Mouse (Mus musculus) adrenal gland, postnatal 36 days (tissue): ENCODE measurements around the gene Colgalt2. TPM values are rescaled to one million over a fixed set of nuclear protein-coding genes. Genes with fewer than 3 reads are reported as not detected.
A peak's percentile ranks its signal among the peaks of the same experiment; 100 is the strongest.

Experiments
- DNase-seq, 2 experiments: peaks; one replicate each; pipeline ENCODE4 v3.0.0; 2021; ENCODE audit warnings: mixed read lengths in 1 of 2
- total RNA-seq, 2 experiments: library from RNA; stranded (reverse); gene quantifications; 2 replicates each; pipeline ENCODE4 v1.2.3; 2021

Colgalt2 gene
- total RNA-seq, 2 experiments from 2014 or later: 2.9 to 3.5 TPM

- peak; percentile 83 to 87 for DNase-seq
Observed at GRCm38 (mm10) chr1:152536416-152537018, 136.9 kb downstream of the Colgalt2 start.

DNA sequence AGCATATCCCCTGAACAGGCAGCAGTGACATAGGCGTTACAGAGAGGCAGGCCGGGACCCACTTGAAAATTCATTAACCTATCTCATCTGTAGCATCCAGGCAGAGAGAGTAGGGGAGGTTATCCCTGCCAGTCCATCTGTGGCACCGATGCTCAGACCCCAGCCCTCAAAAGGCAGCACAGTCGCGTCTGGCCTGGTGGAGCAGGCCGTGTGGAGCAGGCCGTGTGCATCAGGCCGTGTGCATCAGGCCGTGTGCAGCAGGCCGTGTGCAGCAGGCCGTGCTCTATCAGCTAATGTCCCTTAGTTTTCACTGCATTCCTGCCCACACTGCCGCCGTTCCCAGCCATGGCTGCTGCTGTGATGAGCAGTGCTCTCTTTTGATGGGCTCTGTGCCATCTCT lies 137.6 kb downstream of the Colgalt2 start:
- DNase-seq: no peak

GRCm38 (mm10) chr1:152538817-152539216 lies 139.2 kb downstream of the Colgalt2 start:
- DNase-seq: no peak

- DNase-seq: no peak
Observed at GRCm38 (mm10) chr1:152540304-152540887, 140.8 kb downstream of the Colgalt2 start.

- DNase-seq: no peak
Observed at GRCm38 (mm10) chr1:152542747-152543378, 143.2 kb downstream of the Colgalt2 start.

DNA sequence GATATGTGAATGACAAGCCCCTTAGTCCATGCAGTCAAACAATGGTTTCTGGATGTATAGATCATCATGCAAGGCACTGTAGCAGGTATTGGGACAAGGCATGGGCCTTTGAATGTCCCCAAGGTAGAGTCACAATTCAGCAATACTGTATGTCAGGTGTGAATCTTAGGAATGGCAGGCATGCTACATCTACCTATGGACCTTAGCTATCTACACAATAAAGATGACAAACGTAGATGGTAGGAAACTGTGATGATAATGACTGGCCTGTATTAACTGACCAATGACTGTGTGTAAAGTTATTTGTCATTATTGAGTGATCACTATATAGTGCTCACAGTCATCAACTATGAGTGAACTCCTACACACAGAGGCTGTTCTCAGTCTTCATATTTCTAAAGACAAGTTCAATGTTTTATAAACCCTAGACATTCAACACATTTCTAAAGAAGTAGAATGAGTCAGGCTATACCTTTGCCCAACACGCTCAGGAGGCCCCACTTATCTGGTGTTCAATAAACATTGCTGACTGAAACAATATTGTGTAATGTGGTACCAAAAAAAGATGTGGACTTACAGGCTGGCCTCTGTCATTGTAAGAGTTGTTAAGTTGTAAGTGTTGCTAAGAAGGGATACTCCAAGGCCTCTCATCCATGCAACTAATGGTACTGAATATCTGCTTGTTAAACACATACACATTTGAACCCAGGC lies 144.0 kb downstream of the Colgalt2 start:
- DNase-seq: no peak

- no peak for DNase-seq
Observed at GRCm38 (mm10) chr1:152549061-152549738, 149.6 kb downstream of the Colgalt2 start.

DNA sequence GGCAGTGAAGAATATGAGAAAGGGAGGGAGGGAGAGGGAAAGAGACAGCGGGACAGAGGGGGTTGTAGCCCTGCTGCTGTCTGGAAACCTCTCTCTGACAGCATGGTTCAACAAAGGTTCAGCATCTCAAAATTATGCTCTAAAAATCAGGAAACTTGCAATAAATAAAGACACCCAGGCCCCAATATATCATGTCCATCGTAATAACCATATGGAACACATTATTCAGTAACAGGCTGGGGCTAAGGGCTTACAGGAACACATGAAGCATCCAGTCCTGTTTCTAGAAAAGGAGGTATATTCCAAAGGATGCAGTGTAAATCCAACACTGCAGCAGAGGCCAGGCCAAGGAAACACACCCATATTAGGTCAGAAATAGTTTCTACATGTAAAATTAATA lies 150.9 kb downstream of the Colgalt2 start:
- DNase-seq: no peak

DNA sequence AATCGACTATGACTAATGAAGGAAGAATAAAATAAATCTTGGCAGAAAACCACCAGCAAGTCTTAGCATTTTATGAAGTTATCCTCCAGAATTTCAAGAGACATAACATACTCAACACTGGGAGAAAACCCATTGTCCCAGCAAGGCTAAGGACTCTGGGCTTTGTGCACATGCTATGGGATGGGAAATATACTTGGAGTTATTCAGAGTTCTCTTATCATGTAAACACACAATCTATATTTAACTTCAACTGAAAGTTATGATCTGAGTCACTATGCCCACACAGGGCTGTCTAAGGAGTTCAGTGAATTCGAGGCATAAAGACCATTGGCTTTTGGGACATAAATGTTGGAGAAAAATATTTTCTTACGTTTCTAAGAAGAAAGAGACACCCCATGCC lies 151.3 kb downstream of the Colgalt2 start:
- no peak for DNase-seq

- no peak for DNase-seq
Observed at GRCm38 (mm10) chr1:152553912-152554547, 154.4 kb downstream of the Colgalt2 start.

GRCm38 (mm10) chr1:152555944-152556573 lies 156.4 kb downstream of the Colgalt2 start:
- DNase-seq: peak; percentile 71 to 80

DNA sequence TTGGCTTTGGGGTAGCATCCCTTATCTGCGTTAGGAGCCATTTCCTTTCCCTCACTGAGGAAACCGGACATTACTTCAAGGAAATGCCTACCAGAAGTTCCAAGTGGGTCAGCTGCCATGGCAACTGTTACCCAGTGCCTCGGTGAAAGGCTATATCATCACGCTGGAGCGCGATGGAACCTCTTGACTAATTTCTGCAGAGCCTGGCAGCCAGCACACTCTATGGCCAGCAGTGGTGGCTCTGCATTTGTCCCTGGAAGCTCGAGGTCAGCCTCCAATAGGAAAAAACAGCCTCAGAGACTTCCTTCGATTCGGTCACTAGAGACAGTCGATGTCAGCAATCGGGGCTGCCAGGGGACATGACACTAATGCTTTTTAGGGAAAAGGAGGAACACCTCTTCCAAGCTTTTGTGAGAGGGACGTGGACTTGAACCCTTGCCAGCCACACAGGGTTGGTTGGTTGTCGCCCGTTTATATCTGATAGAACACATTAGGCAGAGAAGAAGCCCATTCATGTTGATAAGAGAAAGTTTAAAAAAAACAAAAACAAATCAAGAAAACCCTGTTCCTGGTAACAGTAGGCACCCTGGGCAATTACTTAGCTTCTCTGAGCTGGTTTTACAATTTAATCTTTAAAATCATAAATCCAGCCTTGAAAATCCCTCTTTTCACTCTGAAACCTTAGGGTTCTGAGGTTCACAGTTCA lies 157.1 kb downstream of the Colgalt2 start:
- peak; percentile 52 to 59 for DNase-seq

Other genes with a start within 250 kb of the Colgalt2 start
- 10 to 100 TPM; 25.2 to 27.4 TPM for gene Tsen15, start 13.1 kb upstream of the Colgalt2 start, total RNA-seq